Mouse (Mus musculus) embryonic fibroblast, embryonic 13.5 days (primary cell): ENCODE data around the gene Vps13c.

Experiments used
- CTCF ChIP-seq: IDR thresholded peaks from 2 replicates; pipeline ENCODE4 v1.5.1; 2011; ENCODE audit warnings: mild to moderate bottlenecking, control low read depth, low read length, moderate library complexity, borderline replicate concordance; ENCODE audit not compliant: insufficient read depth
- POLR2A ChIP-seq: IDR thresholded peaks from 2 replicates; pipeline ENCODE4 v1.6.1; 2011; ENCODE audit warnings: low read depth, mild to moderate bottlenecking, control low read depth, low read length, moderate library complexity

GRCm38 (mm10) chr9:67860273-67860672 is 20.1 kb downstream of the Vps13c start:
- TF ChIP-seq CTCF: no peak
- TF ChIP-seq POLR2A: no peak
